Mouse (Mus musculus) frontal cortex, postnatal 10 days (tissue): ENCODE data around the gene Card10.

Experiments
- DNase-seq, 2 experiments: peaks; one replicate each; pipeline ENCODE4 v3.0.0; 2022; ENCODE audit warnings: low spot score in 2 of 2, mixed read lengths in 1 of 2

Gene Card10

DNA sequence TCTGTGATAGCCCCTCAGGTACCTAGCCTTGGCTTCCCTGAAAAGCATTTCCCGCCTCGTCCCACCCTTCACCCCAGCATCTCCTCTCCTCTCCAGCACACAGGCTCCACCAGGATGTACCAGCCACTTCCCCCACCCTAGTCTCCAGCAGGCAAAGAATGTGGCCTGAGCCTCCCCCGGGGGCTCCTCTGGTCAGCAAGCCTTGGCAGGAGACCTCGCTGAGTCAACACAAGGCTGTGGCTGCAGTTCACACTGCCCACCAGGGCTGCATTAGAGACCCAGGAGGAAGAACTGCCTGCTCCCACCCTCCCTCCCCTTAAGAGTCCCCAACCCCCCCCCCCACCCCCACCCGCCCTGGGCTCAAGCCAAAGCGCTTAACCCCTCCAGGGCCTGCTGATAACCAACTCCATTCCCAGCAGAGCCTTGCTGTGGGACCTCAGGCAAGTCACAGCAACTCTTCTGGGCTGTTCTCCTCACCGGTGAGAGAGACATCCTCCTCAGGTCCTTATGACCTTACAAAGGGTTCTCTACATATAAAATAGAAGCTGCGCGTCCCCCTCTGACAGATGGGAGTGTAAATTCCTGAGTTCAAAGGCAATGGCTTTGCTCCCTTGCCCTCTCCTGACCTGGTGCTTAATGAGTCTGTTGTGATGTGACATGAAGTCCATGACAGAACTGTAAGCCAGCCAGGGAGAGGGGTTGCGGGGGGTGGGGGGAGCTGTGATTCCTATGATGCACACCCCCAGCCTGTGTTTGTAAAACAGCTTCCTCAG lies 31.6 kb upstream of the Card10 start:
- DNase-seq: no peak

DNA sequence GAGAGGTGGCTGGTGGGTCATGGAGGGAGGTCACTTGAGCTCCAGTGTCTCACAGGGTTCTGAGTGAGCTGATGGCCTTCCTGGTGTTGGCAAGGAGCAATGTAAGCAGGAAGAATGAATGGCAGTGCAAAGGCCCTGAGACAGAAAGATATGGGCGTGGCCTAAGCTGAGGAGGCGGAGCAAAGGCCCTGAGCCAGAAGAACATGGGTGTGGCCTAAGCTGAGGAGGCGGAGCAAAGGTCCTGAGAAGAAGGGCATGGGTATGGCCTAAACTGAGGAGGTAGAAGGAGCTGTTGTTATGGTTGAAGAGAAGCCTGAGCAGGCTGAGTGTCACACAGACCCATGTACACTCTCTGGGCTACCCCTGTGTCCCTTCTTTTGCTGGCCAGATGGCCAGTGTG lies 30.7 kb upstream of the Card10 start:
- DNase-seq: no peak

DNA sequence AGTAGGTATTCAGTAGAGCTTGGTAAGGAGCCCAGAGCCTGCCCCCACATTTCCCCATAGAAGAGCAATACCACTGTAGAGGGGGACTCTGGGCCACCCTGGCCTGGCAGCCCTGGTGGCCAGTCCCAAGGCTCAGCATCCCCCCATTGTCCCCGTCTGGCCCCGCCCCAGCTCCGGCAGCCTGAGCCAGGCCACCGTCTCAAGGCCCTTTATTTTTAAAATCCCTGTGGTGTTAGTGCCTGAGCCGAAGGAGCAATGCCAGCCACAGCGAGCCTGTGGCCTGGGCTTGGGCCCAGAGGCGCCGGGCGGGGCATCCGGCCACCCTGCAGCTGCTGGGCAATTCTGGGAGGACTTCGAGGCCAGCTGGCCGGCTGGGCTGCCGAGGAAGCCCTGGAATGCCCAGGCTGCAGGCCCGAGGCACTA lies 29.9 kb upstream of the Card10 start:
- DNase-seq: peak; percentile 72 to 78

DNA sequence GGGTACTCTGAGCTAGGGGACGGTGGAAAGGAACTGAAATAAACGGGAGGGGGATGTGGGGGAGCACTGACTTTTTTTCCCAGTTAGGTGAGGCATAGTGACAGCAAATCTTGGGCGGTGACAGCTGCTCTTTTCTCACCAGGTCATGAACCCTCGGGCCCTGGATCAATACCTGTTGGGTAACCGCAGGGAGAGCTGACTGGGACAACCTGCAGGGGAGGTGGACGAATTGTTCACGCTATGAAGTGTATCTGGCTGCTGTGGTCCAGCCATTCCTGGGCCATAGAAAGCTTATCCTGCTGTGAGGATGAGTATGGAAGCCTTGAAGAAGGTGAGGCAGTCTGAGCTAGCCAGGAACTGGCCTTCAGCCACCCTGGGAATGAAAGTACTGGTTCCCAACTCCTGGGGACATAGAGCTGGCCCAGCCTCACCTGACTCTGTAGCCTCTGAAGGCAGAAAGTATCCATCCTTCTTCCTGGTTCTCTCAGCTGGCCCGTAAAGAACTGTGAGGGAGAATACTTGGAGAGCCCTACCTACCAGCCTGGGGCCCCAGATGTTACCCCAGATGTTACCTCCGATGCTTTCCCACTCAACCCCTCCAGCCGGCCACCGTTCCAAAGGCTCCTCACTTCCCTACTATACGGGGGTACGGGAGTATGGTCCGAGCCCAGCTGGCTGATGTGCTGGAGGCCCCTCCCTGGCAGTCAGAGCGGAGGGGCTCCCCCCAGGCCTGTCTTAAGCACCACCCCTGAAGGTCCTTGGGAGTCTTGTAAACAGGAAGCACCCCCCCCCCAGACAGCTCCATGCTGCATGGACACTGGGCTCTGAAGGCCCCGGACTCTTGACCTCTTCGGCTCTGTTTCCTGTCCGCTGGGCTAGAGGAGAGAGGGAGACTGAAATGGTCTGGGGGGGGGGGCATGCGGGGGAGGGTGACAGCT lies 29.1 kb upstream of the Card10 start:
- DNase-seq: no peak

DNA sequence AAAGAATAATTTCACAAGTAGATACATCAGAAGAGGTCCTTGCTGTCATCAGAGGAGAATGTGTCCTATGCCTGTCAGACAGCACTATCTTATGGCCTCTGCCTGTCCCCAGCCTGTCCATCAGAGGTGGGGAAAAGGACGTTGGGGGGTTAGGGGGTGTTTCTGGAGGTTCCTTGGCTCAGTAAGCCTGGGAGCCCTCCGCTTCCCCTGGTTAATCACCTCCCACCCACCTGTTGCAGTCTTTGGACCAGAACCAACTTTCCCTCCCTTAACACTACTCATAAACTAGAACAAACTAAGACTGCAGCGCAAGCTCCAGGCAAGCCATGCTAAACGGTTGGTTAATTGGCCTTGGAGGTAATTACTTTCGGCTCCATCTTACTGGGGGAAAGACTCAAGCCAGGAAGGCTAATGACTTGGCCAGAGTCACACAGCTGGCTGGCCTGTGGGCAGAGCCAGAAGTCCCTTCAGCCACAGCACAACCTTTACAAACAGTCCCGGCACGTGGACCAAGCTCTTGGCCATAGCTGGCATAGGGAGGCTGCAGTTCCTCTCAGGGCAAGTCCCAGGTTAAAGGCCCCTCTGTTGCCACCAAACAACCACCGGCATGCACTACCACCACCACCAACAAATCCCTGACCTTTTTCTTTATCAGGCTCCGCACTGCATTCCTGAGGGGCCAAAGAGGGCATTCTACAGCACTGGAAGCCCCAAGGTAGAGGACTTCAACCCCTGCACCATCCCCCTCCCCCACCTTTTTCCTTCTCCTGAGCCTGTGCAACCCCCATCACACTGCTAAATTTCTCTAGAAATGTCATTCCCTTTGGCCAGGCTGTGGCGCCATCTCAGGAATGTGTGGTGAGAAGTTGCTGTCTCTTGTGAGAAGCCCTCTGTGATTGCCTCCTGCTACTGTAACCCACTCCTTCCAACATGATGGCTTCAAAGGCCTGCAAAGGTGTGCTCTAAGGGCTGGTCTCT lies 28.2 kb upstream of the Card10 start:
- DNase-seq: no peak

DNA sequence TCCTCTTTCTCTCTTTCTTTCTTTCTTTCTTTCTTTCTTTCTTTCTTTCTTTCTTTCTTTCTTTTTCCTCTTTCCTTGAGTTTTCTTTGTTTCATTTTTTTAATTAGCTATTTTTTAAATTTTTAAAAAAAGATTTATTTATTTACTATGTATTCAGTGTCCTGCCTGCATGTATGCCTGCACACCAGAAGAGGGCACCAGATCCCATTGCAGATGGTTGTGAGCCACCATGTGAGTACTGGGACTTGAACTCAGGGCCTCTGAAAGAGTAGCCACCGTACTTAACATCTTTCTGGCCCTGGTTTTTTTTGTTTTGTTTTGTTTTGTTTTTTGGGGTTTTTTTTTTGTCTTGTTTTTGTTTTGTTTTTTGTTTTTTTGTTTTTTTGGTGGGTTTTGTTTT lies 26.8 kb upstream of the Card10 start:
- no peak for DNase-seq

DNA sequence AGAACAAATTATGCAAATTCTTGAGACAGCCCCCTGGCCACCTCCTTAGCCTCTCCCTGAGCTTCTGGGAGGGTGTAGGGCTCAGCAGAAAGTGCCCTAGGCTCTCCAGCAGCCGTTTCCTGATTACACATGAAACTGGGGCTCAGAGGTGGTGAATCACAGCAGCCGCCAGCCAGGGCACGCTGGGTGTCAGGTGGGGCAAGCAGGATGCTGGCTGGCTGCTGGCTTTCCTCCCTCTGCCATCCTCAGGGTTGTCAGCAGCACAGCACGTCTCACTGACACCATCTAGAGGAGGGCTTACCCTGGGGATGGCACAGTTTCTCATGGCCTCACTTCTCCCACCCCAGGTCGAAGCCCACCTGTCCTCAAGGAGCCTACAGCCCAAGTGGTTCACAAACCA lies 25.5 kb upstream of the Card10 start:
- DNase-seq: no peak

DNA sequence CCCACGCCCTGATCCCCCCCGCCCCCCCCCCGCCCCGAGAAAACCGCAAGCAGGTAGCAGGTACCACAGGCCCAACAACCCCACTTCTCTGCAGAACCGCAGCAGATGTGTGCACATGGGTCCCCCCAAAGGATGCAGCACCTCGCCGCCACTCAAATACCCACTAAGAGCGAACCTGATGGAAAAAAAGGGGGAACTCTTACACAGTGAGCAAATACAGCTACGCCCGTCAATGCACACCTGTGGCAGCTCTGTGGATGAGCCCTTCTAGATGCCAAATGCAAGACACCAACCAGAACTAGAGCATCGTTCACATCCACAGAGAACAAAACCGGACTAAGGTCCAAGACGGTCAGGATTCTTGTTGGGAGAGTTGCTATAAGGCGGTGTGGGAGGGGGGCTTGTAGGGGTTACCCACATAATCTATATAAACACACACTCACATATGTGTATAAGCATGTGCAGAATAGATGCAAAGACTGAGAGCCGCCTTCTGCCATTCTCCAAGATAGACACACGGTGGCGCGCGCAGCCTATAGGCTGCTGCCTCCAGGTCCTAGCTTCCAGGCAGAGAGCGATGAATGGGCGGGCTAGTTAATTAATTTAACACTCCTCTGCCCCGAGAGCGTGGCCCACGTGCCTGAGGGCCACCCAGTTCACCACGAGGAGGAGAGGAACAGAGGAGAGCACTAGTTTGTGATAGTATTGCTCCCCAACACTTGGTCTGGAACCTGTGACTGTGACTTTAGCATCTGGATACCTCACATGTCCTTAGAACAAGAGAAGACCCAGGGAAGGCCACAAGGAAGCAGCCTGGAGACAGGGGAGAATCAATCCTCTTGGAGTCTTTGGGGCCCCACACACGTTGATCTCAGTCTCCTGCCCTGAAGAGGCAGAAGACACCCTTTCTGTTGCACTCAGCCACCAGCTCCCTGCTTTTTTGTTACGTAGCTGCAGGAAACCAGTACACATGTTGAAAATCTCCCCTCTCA lies 23.7 kb upstream of the Card10 start:
- peak in 1 of 2 experiments; percentile 66 for DNase-seq

DNA sequence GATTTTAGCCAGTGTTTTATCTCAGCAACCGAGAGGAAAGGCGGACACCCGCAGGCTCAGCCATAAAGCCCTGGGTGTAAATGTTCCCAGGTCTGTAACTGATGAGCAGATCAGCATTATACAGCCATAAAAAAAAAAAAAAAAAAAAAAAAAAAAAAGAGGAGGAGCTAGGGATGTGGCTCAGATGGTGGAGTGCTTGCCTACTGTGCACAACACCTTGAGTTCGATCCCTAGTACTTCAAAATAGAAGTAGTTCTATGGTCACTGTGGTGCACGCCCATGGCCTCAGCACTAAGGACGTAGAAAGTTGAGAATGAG lies 13.2 kb upstream of the Card10 start:
- DNase-seq: no peak

DNA sequence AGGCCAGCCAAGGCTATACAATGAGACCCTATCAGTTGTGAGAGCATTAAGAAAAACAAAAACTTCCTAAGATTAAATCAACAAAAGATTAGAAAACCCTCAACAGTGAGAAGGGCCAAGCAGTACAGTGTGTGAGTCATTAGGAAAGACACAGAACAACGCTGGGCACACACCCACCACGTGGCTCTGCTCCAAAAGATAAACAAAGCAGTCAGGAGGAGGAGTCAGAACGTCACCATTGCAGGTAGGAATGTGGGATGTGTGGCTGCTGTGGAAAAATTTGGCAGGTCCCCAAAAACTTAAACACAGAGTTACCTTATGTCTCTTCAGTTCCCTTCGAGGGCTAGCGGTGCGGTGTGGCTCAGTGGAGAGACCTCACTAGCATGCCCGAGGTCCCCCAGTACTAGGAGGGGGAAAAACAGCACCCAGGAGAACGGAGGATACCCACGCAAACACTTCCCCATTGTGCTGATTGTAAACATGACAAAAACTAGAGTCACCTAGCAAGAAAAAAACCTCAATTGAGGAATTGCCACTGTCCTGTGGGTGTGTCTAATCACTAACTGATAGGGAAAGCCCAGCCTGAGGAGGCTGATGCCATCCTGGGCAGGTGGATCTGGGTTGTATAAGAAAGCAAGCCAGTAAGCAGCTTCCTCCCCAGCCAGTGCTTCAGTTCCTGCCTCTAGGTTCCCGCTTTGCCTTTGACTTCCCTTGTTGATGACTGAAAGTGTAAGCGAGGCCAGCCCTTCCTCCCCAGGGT lies 12.7 kb upstream of the Card10 start:
- no peak for DNase-seq

DNA sequence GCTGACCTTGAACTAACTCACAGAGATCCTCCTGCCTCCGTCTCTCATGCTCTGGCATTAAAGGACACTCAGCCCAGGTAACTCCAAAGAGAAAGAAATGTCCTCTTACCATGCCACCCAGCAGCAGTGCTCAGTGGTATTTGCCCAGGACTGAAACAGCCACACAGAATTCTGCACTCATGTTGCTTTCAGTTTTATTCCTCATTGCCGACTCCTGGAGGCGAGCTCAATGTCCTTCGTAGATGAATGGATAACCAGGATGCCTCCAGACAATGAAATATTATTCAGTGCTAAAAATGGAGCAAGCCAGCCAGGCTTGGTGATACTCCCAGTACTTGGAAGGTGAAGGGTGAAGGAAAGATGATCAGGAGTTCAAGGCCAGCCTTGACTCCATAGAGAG lies 10.8 kb upstream of the Card10 start:
- no peak for DNase-seq

DNA sequence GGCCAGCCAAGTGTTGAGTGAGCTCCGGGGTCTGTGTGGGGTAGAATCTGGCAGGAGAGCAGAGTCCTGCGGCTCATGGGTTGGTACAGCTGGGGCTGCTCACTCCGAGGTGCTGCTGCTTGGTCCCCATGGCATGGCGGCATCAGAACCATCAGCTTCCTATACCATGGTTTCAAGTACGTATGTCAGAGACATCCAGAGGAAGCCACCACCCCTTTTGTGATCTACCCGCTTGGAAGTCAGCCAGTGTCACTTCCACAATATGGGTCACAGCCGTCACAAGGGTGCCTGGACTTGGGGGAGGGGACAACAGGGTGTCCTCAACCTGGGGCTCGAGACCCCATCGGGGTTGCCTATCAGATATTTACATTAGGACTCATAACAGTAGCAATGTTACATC lies 7.3 kb upstream of the Card10 start:
- DNase-seq: no peak

DNA sequence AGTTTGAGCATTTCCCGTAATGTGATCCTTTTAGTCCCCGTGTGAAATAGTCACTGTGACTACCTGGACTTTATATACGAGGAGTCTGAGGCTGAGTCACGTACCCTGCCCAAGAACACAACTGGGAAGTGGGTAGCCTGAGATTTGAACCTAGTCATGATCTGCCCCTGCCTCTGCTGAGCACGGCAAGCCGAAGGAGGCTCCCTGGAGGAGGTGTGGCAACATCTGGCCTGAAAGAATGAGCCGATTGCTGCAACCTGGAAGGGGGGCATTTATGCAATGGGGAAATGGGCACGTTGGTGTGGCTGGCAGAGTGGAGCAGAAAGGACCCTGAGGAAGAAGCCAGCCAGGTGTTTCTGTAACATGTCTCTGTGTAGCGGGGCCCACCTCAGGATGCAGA lies 6.9 kb upstream of the Card10 start:
- DNase-seq: no peak

DNA sequence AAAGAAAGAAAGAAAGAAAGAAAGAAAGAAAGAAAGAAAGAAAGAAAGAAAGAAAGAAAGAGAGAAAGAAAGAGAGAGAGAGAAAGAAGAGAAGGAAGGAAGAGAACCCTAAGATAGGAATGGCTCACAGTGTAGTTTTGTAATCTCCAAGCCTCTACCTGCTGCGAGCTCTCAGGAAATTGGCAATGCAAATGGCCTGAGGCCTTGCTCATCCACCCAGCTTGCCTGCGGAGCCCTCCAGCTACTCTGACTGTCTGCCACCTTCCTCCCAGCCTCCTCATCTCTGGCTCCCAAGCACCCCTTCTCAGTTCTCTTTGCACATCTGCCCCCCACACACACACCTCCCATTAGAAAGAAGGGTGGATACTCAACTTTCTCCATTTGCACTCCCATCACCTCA lies 6.1 kb upstream of the Card10 start:
- no peak for DNase-seq

DNA sequence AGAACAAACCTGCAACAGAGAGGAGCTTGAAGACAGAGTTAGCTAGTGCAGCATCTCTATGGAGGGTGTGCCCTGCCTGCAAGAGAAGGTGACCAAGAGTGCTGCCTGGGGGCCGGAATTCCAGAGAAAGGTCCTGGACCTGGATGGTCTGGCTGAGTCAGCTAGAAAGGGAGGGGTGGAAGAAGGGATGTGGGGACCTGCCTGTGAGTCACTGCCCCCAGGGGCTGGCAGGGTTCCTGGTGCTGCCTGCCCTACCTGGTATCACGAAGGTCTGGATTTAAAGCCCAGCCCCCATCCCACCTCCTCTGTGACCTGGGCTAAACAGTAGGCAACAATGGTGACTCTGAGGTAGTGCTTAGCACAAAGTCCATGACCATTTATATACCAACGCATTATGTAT lies 4.3 kb upstream of the Card10 start:
- DNase-seq: no peak

DNA sequence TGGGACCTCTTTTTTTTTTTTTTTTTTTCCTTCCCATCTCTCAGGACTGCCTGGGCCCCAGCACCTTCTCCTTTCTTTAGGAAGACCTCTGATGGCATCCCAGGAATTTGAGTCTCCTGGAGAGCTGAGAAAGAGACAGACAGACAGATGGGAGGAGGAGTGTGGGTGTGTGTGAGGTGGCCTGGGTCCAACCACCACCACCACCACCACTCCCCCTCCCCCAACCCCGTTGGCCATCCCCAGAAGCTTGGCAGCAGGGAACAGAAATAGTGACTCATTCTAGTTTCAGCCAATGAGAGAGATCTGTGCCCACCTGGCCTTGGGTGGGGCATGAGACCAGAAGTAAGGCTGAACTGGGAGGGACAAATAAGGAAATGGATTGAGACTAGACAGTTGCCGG lies 3.8 kb upstream of the Card10 start:
- no peak for DNase-seq

DNA sequence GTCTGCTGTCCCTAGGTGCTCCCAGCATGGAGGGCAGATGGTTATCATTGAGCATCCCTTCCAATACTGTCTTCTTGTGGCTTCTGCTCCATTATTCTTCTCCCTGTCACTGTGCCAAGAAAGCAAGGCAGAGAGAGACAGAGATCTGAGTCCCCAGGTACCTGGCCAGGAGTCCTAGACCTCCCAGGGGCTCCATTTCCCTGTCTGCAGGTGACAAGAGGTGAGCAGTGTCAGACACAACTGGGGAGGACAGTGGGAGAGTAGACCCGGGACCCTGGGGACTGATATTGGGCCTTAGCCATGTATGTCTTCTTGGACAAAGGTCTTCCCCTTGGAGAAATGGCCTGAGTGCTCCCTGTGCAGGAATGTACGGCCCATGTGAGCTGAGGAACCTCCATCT lies 2.5 kb upstream of the Card10 start:
- no peak for DNase-seq

DNA sequence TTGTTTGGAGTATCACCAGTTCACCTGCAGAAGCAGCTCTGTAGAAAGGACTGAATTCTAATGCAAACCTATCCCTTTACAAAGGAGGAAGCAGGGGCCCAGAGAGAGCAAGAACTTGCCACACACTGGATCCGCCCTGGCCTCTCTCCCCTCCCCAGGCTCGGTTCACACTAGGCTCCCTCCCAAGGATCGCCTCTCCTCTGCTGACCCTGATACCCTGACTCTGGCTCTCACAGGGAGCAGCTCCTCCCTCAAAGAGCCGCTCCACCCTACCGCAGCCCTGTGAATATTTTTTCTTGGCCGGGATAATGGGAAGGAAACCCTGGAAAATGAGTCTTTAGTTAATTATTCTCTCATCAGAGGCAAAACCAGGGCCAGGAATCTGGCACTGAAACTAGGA lies 1.5 kb upstream of the Card10 start:
- DNase-seq: no peak

DNA sequence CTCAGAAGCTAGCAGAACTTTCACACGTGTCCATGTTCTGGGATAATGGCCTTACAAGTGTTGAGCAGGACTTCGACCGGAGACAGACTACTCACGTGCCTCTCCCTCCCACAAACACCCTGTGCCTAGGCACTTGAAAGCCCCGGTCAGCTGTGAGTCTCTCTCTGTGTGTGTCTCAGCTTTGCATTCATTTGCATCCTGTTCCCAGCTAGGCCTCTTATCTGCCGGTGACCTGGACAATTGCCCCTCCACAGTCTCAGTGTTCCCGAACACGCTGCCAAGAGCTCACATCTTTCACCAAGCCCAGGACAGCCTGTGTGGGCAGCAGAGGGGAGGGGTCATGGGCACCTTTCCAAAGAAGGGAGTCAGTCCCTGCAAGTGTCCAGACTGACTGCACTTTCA lies 658 bp upstream of the Card10 start:
- no peak for DNase-seq
